Mouse (Mus musculus) kidney, postnatal 0 days (tissue): ENCODE data around the gene Cnot6l. TPM values are rescaled to one million over a fixed set of nuclear protein-coding genes. Genes with fewer than 3 reads are reported as not detected.

Experiments used
- ATAC-seq: fragments of 200-750 bp; cut with Nextera tagmentation; replicated peaks from 2 replicates; pipeline ENCODE4 v1.8.0; 2017; ENCODE audit warnings: low read depth, moderate number of reproducible peaks, moderate TSS enrichment, moderate library complexity; ENCODE audit not compliant: low FRiP score
- DNase-seq: peaks from one replicate; pipeline ENCODE4 v3.0.0-alpha.2; 2016; ENCODE audit warnings: low spot score
- H3K27ac ChIP-seq: fragments of 300-500 bp; sonication (generic); 2 replicates; pipeline ENCODE4 v1.5.1; 2014; ENCODE audit warnings: mild to moderate bottlenecking
- H3K27me3 ChIP-seq: fragments of 300-500 bp; sonication (generic); 2 replicates; pipeline ENCODE4 v1.6.1; 2014; ENCODE audit warnings: low read length, mixed read lengths; ENCODE audit not compliant: insufficient read depth
- H3K36me3 ChIP-seq: fragments of 300-500 bp; sonication (generic); 2 replicates; pipeline ENCODE4 v1.6.1; 2014; ENCODE audit warnings: low read length, mixed read lengths; ENCODE audit not compliant: insufficient read depth
- H3K4me1 ChIP-seq: fragments of 300-500 bp; sonication (generic); replicated peaks from 2 replicates; pipeline ENCODE4 v1.6.1; 2014; ENCODE audit warnings: antibody characterized with exemption, low read length, mixed read lengths; ENCODE audit not compliant: insufficient read depth
- H3K4me2 ChIP-seq: fragments of 300-500 bp; sonication (generic); 2 replicates; pipeline ENCODE4 v1.6.1; 2014; ENCODE audit warnings: mild to moderate bottlenecking, low read length, moderate library complexity, mixed read lengths
- H3K4me3 ChIP-seq: fragments of 300-500 bp; sonication (generic); replicated peaks from 2 replicates; pipeline ENCODE4 v1.5.1; 2014; ENCODE audit warnings: low read depth, low read length
- H3K9ac ChIP-seq: fragments of 300-500 bp; sonication (generic); 2 replicates; pipeline ENCODE4 v1.6.1; 2014; ENCODE audit warnings: low read depth, low read length
- H3K9me3 ChIP-seq: fragments of 300-500 bp; sonication (generic); replicated peaks from 2 replicates; pipeline ENCODE4 v1.6.1; 2016; ENCODE audit warnings: low read length, inconsistent platforms, mixed read lengths
- CTCF ChIP-seq: IDR thresholded peaks from 2 replicates; pipeline ENCODE4 v1.5.1; 2016; ENCODE audit warnings: antibody characterized with exemption, low read depth, mild to moderate bottlenecking, moderate library complexity
- WGBS: fragments of 180-500 bp; shearing (Covaris S2); extraction: QIAGEN DNeasy Blood & Tissue Kit; methylation state at CpG from one replicate; pipeline ENCODE4 v1.1.7; 2014; 5-methylcytosine and 5-hydroxymethylcytosine counted together
- polyA plus RNA-seq: library from polyadenylated mRNA; unstranded; fragments of >200 nt; fragmentation: Nextera tagmentation; extraction: Ambion mirVana; gene quantifications from 2 replicates; pipeline ENCODE4 v1.2.1, GENCODE M21; 2015

The Cnot6l gene
- polyA plus RNA-seq, 1 experiment from 2014 or later = 42.4 TPM

DNA sequence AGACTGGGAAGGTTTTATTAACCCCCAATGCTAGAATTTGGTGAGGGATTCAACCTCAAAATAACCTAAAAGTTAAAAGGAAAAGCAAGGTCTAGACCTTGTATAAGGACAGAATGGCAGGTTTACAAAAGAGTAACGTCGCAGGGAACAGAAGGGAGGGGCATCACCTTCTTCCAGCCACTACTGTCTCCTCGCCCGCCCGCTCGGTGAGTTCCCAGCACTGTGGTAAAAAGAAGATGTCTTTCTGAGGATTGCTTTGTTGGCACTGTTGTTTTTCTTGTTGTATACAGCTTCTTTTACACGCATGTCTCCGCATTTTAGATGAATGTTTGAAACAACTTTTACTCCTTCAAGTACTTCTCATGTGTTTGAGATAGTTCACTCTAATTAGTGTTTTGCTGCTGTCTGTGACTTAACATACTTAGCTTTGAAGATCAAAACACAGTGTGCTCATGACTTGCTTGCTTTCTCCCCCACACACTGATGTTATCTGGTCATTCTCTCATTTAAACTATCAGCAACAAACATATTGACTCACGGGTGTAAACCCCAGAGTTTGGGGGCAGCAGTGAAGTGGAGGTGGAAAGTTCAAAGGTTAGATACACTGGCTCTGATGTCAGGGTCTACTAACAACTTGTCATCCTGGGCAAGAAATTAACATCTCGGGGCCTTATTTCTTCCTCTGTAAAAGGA, 37.6 kb upstream of the Cnot6l start:
- ATAC-seq (no peak), DNase-seq (no peak)
- WGBS = 62% methylated on average over 10 of the region's 10 CpGs
- no peaks in the 10 kb centered on the region for H3K4me1 ChIP-seq
- no peak for TF ChIP-seq CTCF
- H3K4me3 ChIP-seq = no peak overlapping the region
- no peak overlapping the region for H3K9ac ChIP-seq
- no peaks in the 10 kb centered on the region for H3K27me3 ChIP-seq
- H3K9me3 ChIP-seq = no peaks in the 10 kb centered on the region
- H3K27ac ChIP-seq = no peak overlapping the region
- H3K36me3 ChIP-seq = no peaks in the 10 kb centered on the region
- H3K4me2 ChIP-seq = no peak overlapping the region

GRCm38 (mm10) chr5:96200269-96200668, 36.3 kb upstream of the Cnot6l start:
- no peaks in the 10 kb centered on the region for H3K9me3 ChIP-seq
- WGBS = 77% methylated on average over 3 of the region's 3 CpGs
- no peak for DNase-seq
- H3K9ac ChIP-seq = no peak overlapping the region
- H3K4me3 ChIP-seq = no peak overlapping the region
- no peaks in the 10 kb centered on the region for H3K36me3 ChIP-seq
- H3K4me2 ChIP-seq = no peak overlapping the region
- H3K27ac ChIP-seq = no peak overlapping the region
- H3K4me1 ChIP-seq = no peaks in the 10 kb centered on the region
- TF ChIP-seq CTCF = no peak
- H3K27me3 ChIP-seq = no peaks in the 10 kb centered on the region
- ATAC-seq = no peak

DNA sequence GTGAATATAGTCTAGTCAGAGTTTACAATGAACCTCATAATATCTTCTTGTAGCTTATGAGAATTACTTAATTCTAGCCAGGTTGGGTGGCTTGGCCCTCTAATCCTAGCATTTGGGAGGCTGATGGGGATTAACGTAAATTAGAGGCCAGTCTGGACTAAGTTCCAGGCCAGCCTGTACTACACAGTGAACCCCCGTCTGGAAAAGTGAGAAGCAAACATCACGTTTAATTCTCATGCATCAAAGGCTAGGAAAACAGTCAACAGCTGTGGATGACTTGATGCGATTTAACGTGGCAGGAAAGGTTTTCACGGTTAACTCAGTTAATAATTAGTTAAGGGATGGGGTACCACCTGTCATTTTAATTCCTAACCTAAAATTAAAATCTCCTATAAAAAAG, 34.3 kb upstream of the Cnot6l start:
- Histone ChIP-seq H3K36me3 (no peaks in the 10 kb centered on the region), H3K4me2 (no peak overlapping the region), H3K27me3 (no peaks in the 10 kb centered on the region), H3K9ac (no peak overlapping the region), H3K27ac (no peak overlapping the region), H3K9me3 (no peaks in the 10 kb centered on the region), H3K4me1 (no peaks in the 10 kb centered on the region), H3K4me3 (no peak overlapping the region)
- DNase-seq = no peak
- no peak for TF ChIP-seq CTCF
- no peak for ATAC-seq
- 51% methylated on average over 6 of the region's 6 CpGs for WGBS

- Histone ChIP-seq H3K4me3 (no peak overlapping the region), H3K9me3 (no peaks in the 10 kb centered on the region), H3K27me3 (no peaks in the 10 kb centered on the region), H3K36me3 (no peaks in the 10 kb centered on the region), H3K27ac (no peak overlapping the region), H3K4me2 (no peak overlapping the region), H3K4me1 (no peaks in the 10 kb centered on the region), H3K9ac (no peak overlapping the region)
- TF ChIP-seq CTCF = no peak
- DNase-seq = no peak
- 61% methylated on average over 2 of the region's 2 CpGs for WGBS
- no peak for ATAC-seq
Observed at GRCm38 (mm10) chr5:96196547-96197052, 32.6 kb upstream of the Cnot6l start.

- no peaks in the 10 kb centered on the region for H3K27me3 ChIP-seq
- no peak for TF ChIP-seq CTCF
- no peak for ATAC-seq
- no peak overlapping the region for H3K27ac ChIP-seq
- H3K9me3 ChIP-seq = no peaks in the 10 kb centered on the region
- no peak for DNase-seq
- H3K4me1 ChIP-seq = no peaks in the 10 kb centered on the region
- no peak overlapping the region for H3K4me2 ChIP-seq
- H3K9ac ChIP-seq = no peak overlapping the region
- 50% methylated on average over 4 of the region's 4 CpGs for WGBS
- no peak overlapping the region for H3K4me3 ChIP-seq
- H3K36me3 ChIP-seq = no peaks in the 10 kb centered on the region
Observed at GRCm38 (mm10) chr5:96191251-96191650, 27.3 kb upstream of the Cnot6l start.

DNA sequence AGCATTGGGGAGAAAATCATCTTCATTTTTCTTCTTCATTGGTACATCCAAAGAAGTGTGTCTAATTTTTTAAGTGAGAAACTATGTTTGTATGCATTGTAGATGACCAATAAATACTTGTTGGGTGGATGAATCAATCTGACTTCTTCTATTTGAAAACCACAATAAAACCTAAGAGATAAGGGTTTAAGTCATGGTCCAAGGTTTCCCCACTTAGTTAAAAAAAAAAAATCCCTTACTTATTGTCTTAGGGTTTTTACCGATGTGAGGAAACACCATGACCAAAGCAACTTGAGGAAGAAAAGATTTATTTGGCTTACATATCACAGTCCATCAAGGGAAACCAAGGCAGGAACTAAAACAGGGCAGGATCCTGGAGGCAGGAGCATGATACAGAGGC, 25.8 kb upstream of the Cnot6l start:
- no peak for ATAC-seq
- H3K4me3 ChIP-seq = no peak overlapping the region
- no peak overlapping the region for H3K27ac ChIP-seq
- H3K4me2 ChIP-seq = no peak overlapping the region
- H3K27me3 ChIP-seq = no peaks in the 10 kb centered on the region
- TF ChIP-seq CTCF = no peak
- H3K9me3 ChIP-seq = no peaks in the 10 kb centered on the region
- WGBS = 94% methylated on average over 1 of the region's 1 CpGs
- H3K9ac ChIP-seq = no peak overlapping the region
- no peak for DNase-seq
- no peaks in the 10 kb centered on the region for H3K36me3 ChIP-seq
- H3K4me1 ChIP-seq = no peaks in the 10 kb centered on the region

DNA sequence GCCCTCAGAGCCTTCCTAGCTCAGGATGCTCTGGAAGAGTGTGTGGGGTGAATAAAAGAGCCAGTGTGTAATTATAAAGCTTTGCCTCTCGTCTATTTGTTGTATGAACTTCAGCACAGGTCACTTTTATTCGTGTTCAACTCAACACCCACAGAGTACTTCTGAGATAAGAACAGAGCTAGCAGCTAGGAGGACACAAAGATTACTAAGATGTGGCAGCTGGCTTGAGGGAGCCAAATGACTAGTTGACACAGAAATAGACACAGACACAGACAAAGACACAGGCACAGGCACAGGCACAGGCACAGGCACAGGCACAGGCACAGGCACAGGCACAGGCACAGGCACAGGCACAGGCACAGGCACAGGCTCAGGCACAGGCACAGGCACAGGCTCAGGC, 20.0 kb upstream of the Cnot6l start:
- H3K9ac ChIP-seq = no peak overlapping the region
- DNase-seq (no peak), ATAC-seq (no peak)
- no peaks in the 10 kb centered on the region for H3K9me3 ChIP-seq
- H3K27me3 ChIP-seq = no peaks in the 10 kb centered on the region
- H3K4me1 ChIP-seq = no peaks in the 10 kb centered on the region
- no peaks in the 10 kb centered on the region for H3K36me3 ChIP-seq
- H3K27ac ChIP-seq = no peak overlapping the region
- TF ChIP-seq CTCF = no peak
- 61% methylated on average over 2 of the region's 2 CpGs for WGBS
- H3K4me3 ChIP-seq = no peak overlapping the region
- no peak overlapping the region for H3K4me2 ChIP-seq
